Mouse (Mus musculus): ENCODE data around the gene Por.

DNA sequence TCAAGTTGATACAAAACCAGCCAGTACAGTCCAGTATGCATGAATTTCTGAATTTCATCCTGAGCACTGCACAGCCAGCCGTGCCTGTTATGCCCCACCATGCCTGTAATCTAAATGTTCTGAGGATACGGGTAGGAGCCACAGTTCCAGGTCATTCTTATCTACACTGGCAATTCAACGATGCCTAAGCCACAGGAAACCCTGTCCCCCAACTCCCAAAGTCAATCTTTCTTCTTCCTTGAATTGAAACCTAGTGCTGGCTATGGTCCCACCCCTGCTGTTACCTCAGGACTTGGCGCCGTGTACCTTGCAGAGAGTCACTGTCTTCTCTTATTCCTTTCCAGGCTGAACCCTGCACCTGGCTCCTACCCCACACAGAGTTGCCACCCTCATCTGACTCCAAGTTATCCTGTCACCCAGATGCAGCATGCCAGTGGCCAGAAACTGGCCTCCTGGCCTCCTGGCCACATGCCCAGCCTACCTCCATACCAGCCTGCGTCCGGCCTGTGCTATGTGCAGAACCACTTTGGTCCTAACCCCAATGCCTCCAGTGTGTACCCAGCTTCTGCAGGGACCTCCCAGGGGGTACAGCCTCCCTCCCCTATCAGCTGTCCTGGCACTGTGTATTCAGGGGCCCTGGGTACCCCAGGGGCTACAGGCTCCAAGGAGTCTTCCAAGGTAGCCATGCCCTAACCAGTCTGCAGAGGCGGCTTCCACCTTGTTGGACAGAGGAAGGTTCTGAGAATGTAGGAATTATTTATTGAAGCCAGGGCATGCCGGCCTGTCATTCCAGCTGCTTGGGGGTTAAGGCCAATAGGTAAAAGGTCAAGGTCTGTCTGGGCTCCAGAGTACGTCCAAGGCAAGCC, 26.9 kb upstream of the Por start:
- TF ChIP-seq CTCF (IDR thresholded peaks at IDR 0.05) (no peak), EP300 (IDR thresholded peaks at IDR 0.05) (no peak)
